Mouse (Mus musculus): ENCODE measurements around the gene Zfyve21. TPM values are rescaled to one million over a fixed set of nuclear protein-coding genes. Genes with fewer than 3 reads are reported as not detected.

Gene Zfyve21
- polyA plus RNA-seq (2015; fragmentation: Nextera tagmentation; extraction: Ambion mirVana): 143 and 186 TPM in 2 replicates

DNA sequence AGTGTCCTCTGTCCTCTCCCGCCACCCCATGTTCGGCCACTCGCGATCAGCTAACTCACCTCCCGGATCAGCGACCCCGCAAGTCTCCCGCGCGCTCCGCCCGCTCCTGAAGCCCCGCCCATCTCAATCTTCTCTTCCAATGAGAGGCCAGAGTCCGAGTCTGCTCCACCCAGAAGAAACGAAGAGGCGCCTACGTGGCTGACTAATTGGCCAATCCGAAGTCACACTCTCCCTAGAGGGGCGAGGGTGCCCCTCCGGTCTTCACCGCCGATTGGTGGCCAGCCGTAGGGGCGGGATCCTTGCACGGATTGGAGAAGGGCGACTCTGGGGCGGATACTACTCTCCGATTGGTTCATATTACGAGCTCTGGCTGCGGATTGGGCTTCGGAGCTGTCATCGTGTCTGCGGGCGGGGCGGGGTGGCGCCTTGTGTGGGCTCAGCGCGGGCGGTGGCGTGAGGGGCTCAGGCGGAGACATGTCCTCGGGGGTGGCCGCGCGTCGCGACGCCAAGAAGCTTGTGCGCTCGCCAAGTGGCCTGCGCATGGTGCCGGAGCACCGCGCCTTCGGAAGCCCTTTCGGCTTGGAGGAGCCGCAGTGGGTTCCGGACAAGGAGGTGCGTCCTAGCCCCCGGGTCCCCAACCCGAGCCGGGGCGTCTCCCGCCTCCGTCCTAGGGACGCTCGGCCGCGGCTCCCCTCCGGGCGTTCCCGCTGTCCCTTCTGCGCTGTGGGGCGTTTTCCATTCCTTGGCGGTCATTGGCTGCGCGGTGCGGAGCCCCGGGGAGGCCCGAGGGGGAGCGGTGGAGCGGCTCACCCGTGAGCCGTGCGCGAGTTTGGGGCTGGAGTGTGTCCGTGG is at the start of gene Zfyve21, which contains the start of gene Xrcc3:
Gene Zfyve21, plus strand, starts transcription at position 405 of the 852 bp plus-strand sequence.
Gene Xrcc3, minus strand, starts transcription at position 108 of the 852 bp plus-strand sequence.

Other genes with a start within 250 kb of the Zfyve21 start
- gene Mark3, start 239.6 kb upstream of the Zfyve21 start, polyA plus RNA-seq (2015; fragmentation: Nextera tagmentation; extraction: Ambion mirVana): 31.0 and 36.4 TPM in 2 replicates
- gene Ckb, start 141.8 kb upstream of the Zfyve21 start, polyA plus RNA-seq (2015; fragmentation: Nextera tagmentation; extraction: Ambion mirVana): 62.9 and 122 TPM in 2 replicates
- 3.3 and 6.5 TPM in 2 replicates for gene Trmt61a, start 136.1 kb upstream of the Zfyve21 start, polyA plus RNA-seq (2015; fragmentation: Nextera tagmentation; extraction: Ambion mirVana)
- gene Bag5, start 100.9 kb upstream of the Zfyve21 start, polyA plus RNA-seq (2015; fragmentation: Nextera tagmentation; extraction: Ambion mirVana): 41.5 and 52.5 TPM in 2 replicates
- 70.4 and 97.4 TPM in 2 replicates for gene Apopt1, start 100.9 kb upstream of the Zfyve21 start, polyA plus RNA-seq (2015; fragmentation: Nextera tagmentation; extraction: Ambion mirVana)
- gene Klc1, start 55.3 kb upstream of the Zfyve21 start, polyA plus RNA-seq (2015; fragmentation: Nextera tagmentation; extraction: Ambion mirVana): 82.3 and 185 TPM in 2 replicates
- gene Xrcc3, start 297 bp upstream of the Zfyve21 start, polyA plus RNA-seq (2015; fragmentation: Nextera tagmentation; extraction: Ambion mirVana): 7.6 and 7.8 TPM in 2 replicates
- gene Ppp1r13b, start 93.9 kb downstream of the Zfyve21 start, polyA plus RNA-seq (2015; fragmentation: Nextera tagmentation; extraction: Ambion mirVana): 12.6 and 14.3 TPM in 2 replicates
- gene Atp5mpl, start 152.8 kb downstream of the Zfyve21 start, polyA plus RNA-seq (2015; fragmentation: Nextera tagmentation; extraction: Ambion mirVana): 1,068 and 1,771 TPM in 2 replicates
- gene Tdrd9, start 157.4 kb downstream of the Zfyve21 start, polyA plus RNA-seq (2015; fragmentation: Nextera tagmentation; extraction: Ambion mirVana): 0.11 TPM in 1 of 2 replicates, not detected in the other
- gene Rd3l, start 167.1 kb downstream of the Zfyve21 start, polyA plus RNA-seq (2015; fragmentation: Nextera tagmentation; extraction: Ambion mirVana): not detected in 2 replicates

Data from adrenal gland, postnatal 0 days (tissue).